Mouse (Mus musculus): ENCODE measurements around the gene Smim14. TPM values are rescaled to one million over a fixed set of nuclear protein-coding genes. Genes with fewer than 3 reads are reported as not detected.

The Smim14 gene
- polyA plus RNA-seq, 1 experiment from 2014 or later = 250 TPM

DNA sequence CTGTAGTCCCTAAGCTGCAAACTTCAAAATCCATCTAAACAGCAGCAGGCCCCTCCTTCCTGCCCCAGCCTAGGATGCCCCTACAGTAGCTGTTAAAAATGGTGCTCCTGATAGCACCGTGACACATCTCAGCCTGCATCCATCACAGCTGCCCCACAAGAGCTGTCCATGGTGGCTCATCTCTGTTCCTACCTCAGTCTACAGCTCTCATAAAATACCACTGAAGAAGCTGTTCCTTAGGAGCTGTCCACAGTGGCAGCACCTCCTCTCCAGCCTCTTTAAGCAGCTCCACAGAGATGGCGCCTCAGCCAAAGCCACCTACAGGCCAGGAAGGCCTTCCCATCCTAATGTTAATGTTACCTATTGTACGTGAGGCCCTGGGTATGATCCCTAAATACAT, 70.1 kb downstream of the Smim14 start:
- Histone ChIP-seq H3K9me3 (ENCODE audit: control insufficient read depth) (no peaks in the 10 kb centered on the region), H3K36me3 (ENCODE audit: control insufficient read depth, insufficient read depth) (peaks cover 33% of the 10 kb centered on the region), H3K27ac (ENCODE audit: low read depth, low read length) (no peak overlapping the region), H3K4me2 (replicated peaks; ENCODE audit: low read depth) (no peak overlapping the region), H3K27me3 (replicated peaks; ENCODE audit: control insufficient read depth, insufficient read depth, low read length) (no peaks in the 10 kb centered on the region), H3K4me3 (ENCODE audit: low read depth, low read length) (no peak overlapping the region), H3K9ac (ENCODE audit: low read depth, low read length) (no peak overlapping the region), H3K4me1 (replicated peaks; ENCODE audit: control insufficient read depth, insufficient read depth, low read length) (no peaks in the 10 kb centered on the region)
- 66% methylated on average over 3 of the region's 3 CpGs for WGBS
- no peak for ATAC-seq
- TF ChIP-seq CTCF (IDR thresholded peaks at IDR 0.05; ENCODE audit: low read depth) = no peak

DNA sequence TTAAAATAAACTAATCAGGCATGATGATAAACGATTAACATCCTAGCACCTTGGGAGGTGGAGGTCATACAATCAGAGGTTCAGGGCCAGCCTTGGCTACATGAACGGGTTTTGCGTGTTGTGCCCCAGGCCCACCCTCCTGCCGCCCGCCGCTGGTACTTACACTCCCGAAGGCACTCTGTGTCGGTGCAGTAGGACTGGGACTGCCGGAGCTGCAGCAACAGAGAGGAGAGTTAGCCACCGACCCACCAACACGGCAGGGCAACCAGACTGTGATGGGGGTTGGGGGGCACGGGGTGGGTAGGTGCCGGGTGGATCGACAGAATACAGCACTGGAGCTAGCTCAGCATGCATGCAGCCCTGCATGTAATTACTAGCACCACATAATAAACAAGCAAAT, 76.6 kb downstream of the Smim14 start:
- no peak overlapping the region for H3K9ac ChIP-seq (ENCODE audit: low read depth, low read length)
- no peak for TF ChIP-seq CTCF (IDR thresholded peaks at IDR 0.05; ENCODE audit: low read depth)
- H3K4me1 ChIP-seq (replicated peaks; ENCODE audit: control insufficient read depth, insufficient read depth, low read length) = no peaks in the 10 kb centered on the region
- H3K4me3 ChIP-seq (ENCODE audit: low read depth, low read length) = no peak overlapping the region
- no peak overlapping the region for H3K27ac ChIP-seq (ENCODE audit: low read depth, low read length)
- 92% methylated on average over 14 of the region's 14 CpGs for WGBS
- no peaks in the 10 kb centered on the region for H3K27me3 ChIP-seq (replicated peaks; ENCODE audit: control insufficient read depth, insufficient read depth, low read length)
- H3K4me2 ChIP-seq (replicated peaks; ENCODE audit: low read depth) = no peak overlapping the region
- ATAC-seq = no peak
- no peaks in the 10 kb centered on the region for H3K9me3 ChIP-seq (ENCODE audit: control insufficient read depth)
- H3K36me3 ChIP-seq (ENCODE audit: control insufficient read depth, insufficient read depth) = peaks cover 15% of the 10 kb centered on the region; the same call in 1 of the 2 replicates

DNA sequence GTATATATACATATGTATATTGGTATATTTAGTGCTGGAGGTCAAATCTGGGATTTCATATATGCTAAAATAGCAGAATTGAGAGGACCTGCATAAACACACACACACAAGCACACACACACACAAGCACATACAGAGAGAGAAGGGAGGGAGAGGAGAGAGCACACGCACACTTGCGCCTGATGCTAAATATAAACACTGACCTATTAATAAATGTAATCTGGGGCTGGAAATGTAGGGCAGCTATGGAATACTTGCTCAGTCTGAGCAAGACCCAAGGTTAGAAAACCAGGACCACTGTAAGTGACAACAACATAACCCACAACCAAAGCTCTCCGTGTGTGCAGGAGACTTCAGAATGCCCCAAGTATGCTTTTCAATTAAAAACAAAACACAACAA, 77.5 kb downstream of the Smim14 start:
- peaks cover 8% of the 10 kb centered on the region; the same call in 1 of the 2 replicates for H3K36me3 ChIP-seq (ENCODE audit: control insufficient read depth, insufficient read depth)
- no peaks in the 10 kb centered on the region for H3K4me1 ChIP-seq (replicated peaks; ENCODE audit: control insufficient read depth, insufficient read depth, low read length)
- TF ChIP-seq CTCF (IDR thresholded peaks at IDR 0.05; ENCODE audit: low read depth) = no peak
- no peak overlapping the region for H3K9ac ChIP-seq (ENCODE audit: low read depth, low read length)
- ATAC-seq = no peak
- no peak overlapping the region for H3K27ac ChIP-seq (ENCODE audit: low read depth, low read length)
- H3K4me2 ChIP-seq (replicated peaks; ENCODE audit: low read depth) = no peak overlapping the region
- no peak overlapping the region for H3K4me3 ChIP-seq (ENCODE audit: low read depth, low read length)
- H3K27me3 ChIP-seq (replicated peaks; ENCODE audit: control insufficient read depth, insufficient read depth, low read length) = no peaks in the 10 kb centered on the region
- no peaks in the 10 kb centered on the region for H3K9me3 ChIP-seq (ENCODE audit: control insufficient read depth)
- 77% methylated on average over 3 of the region's 3 CpGs for WGBS

DNA sequence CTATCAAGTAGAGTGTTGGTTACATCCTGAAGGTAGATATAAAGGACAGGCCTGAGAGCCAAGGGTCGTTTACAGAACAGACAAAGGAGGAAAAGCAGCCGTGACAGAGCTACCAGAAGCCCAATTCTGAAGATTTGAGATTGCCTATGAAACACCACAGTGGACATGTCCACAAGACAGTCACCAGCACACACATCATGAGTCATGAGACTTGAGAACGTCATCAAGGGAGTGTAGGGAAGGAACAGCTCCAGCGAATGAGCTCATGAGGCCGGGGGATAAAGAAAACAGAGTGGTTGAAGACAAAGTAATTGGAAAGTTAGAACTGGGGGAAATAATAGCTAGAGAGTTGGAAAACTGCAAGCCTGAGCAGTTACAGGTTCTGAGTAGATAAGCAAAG, 79.1 kb downstream of the Smim14 start:
- H3K4me2 ChIP-seq (replicated peaks; ENCODE audit: low read depth) = no peak overlapping the region

DNA sequence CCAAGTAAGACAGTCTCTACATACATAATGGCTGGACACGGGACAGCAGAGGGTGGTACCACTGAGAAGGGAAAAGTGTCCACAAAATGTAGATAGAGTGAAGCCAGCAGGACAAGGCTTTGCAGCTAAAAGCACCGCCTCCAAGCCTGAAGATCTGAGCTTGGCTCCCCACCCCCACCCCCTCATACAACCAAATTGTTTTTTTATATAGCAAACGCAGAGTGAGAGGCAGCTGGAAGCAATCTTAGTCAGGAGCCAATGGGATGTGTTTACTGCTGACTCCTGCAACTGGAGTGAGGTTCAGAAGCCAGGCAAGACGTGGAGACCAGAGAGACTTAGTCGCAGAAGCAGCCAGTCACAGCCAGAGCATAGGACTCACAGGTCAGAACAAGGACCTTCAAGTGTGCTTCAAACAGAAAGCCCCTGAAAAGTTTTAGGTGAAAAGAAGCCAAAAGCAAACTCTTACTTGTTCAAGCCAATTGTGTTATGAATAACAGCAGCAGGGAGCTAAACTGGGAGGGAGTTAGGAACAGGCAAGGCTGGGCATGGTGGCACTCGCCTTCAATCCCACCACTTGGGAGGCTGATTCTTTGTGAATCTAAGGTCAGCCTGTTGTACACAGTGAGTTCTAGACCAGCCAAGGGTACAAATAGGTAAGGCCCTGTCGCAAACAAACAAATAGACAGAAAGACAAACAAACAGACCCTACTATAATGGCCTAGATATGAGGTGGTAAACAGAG, 79.7 kb downstream of the Smim14 start:
- no peak for TF ChIP-seq CTCF (IDR thresholded peaks at IDR 0.05; ENCODE audit: low read depth)
- Histone ChIP-seq H3K4me3 (ENCODE audit: low read depth, low read length) (no peak overlapping the region), H3K27ac (ENCODE audit: low read depth, low read length) (no peak overlapping the region), H3K9ac (ENCODE audit: low read depth, low read length) (no peak overlapping the region), H3K36me3 (ENCODE audit: control insufficient read depth, insufficient read depth) (peaks cover 18% of the 10 kb centered on the region; the same call in 1 of the 2 replicates), H3K4me2 (replicated peaks; ENCODE audit: low read depth) (no peak overlapping the region), H3K9me3 (ENCODE audit: control insufficient read depth) (no peaks in the 10 kb centered on the region), H3K27me3 (replicated peaks; ENCODE audit: control insufficient read depth, insufficient read depth, low read length) (no peaks in the 10 kb centered on the region), H3K4me1 (replicated peaks; ENCODE audit: control insufficient read depth, insufficient read depth, low read length) (no peaks in the 10 kb centered on the region)
- 63% methylated on average over 7 of the region's 7 CpGs for WGBS
- ATAC-seq = no peak

More for the DNA sequence above, 79.1 kb downstream of the Smim14 start:
- Histone ChIP-seq H3K9me3 (ENCODE audit: control insufficient read depth) (no peaks in the 10 kb centered on the region), H3K36me3 (ENCODE audit: control insufficient read depth, insufficient read depth) (peaks cover 14% of the 10 kb centered on the region; the same call in 1 of the 2 replicates), H3K4me1 (replicated peaks; ENCODE audit: control insufficient read depth, insufficient read depth, low read length) (no peaks in the 10 kb centered on the region), H3K4me3 (ENCODE audit: low read depth, low read length) (no peak overlapping the region), H3K27ac (ENCODE audit: low read depth, low read length) (no peak overlapping the region), H3K27me3 (replicated peaks; ENCODE audit: control insufficient read depth, insufficient read depth, low read length) (no peaks in the 10 kb centered on the region), H3K9ac (ENCODE audit: low read depth, low read length) (no peak overlapping the region)
- WGBS = 54% methylated on average over 5 of the region's 5 CpGs
- ATAC-seq = peak; percentile 28; the same call in 1 of the 2 replicates
- no peak for TF ChIP-seq CTCF (IDR thresholded peaks at IDR 0.05; ENCODE audit: low read depth)

DNA sequence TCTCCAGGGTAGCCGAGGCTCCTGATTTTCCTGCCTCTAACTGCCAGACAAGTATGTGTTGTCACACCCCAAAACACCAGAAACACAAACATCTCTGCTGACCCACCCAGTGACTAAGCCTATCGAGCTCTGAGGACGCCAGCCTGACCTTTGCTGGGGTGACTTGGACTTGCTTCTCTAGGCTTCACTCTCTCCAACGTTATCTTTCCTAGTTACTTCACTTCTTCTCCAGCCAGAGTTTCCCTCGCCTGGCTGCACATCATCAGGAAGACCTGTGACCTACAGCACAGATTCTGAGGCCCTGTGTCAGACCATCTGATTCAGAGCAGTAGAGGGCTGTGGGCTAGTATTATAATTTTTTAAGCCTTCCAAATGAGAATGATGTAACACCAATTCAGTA, 82.2 kb downstream of the Smim14 start:
- H3K27me3 ChIP-seq (replicated peaks; ENCODE audit: control insufficient read depth, insufficient read depth, low read length) = no peaks in the 10 kb centered on the region
- no peaks in the 10 kb centered on the region for H3K9me3 ChIP-seq (ENCODE audit: control insufficient read depth)
- peak; percentile 55 for ATAC-seq
- TF ChIP-seq CTCF (IDR thresholded peaks at IDR 0.05; ENCODE audit: low read depth) = no peak
- peaks cover 37% of the 10 kb centered on the region; the same call in 1 of the 2 replicates for H3K36me3 ChIP-seq (ENCODE audit: control insufficient read depth, insufficient read depth)
- no peak overlapping the region for H3K27ac ChIP-seq (ENCODE audit: low read depth, low read length)
- no peak overlapping the region for H3K9ac ChIP-seq (ENCODE audit: low read depth, low read length)
- WGBS = 36% methylated on average over 5 of the region's 5 CpGs
- H3K4me3 ChIP-seq (ENCODE audit: low read depth, low read length) = no peak overlapping the region
- H3K4me2 ChIP-seq (replicated peaks; ENCODE audit: low read depth) = no peak overlapping the region
- no peaks in the 10 kb centered on the region for H3K4me1 ChIP-seq (replicated peaks; ENCODE audit: control insufficient read depth, insufficient read depth, low read length)
